Mouse (Mus musculus) cerebellum, adult 2 months (tissue): ENCODE measurements at regions not wholly inside any gene's neighbourhood (a gene's known extent, or its start where the extent isn't known, plus 50 kb on each side); places are given as distances from the start of the nearest gene placed in this dataset.
A peak's percentile ranks its signal among the peaks of the same experiment; 100 is the strongest.
"Not testable (repeated sequence)": the region's sequence is repeated elsewhere in the genome, so short reads cannot be mapped to it uniquely, and the experiment has no call there.

Experiments used
- DNase-seq, 2 experiments: peaks; one replicate each; pipeline ENCODE4 v3.0.0; 2021
- H3K27ac ChIP-seq: fragments of 200-500 bp; 2 replicates; pipeline ENCODE4 v1.5.1; 2012; ENCODE audit warnings: low read length, control low read depth, inconsistent platforms; ENCODE audit not compliant: insufficient read depth
- H3K27me3 ChIP-seq: fragments of 200-500 bp; 2 replicates; pipeline ENCODE4 v1.6.1; 2012; ENCODE audit warnings: inconsistent platforms, mild to moderate bottlenecking, low read length, moderate library complexity; ENCODE audit not compliant: control insufficient read depth, insufficient read depth
- H3K4me1 ChIP-seq: fragments of 200-500 bp; 2 replicates; pipeline ENCODE4 v1.6.1; 2011; ENCODE audit warnings: low read length; ENCODE audit not compliant: control insufficient read depth, insufficient read depth
- H3K4me3 ChIP-seq: fragments of 200-500 bp; replicated peaks from 2 replicates; pipeline ENCODE3; 2011; ENCODE audit warnings: mild to moderate bottlenecking, low read depth, low read length, control low read depth; ENCODE audit not compliant: insufficient read depth
- CTCF ChIP-seq: fragments of 200-500 bp; IDR thresholded peaks from 2 replicates; pipeline ENCODE4 v1.5.1; 2011; ENCODE audit warnings: low read depth, mild to moderate bottlenecking, control low read depth, low read length, moderate library complexity, borderline replicate concordance; ENCODE audit not compliant: insufficient read depth
- POLR2A ChIP-seq: fragments of 200-500 bp; IDR thresholded peaks from 2 replicates; pipeline ENCODE4 v1.6.1; 2011; ENCODE audit warnings: low read length, control low read depth, borderline replicate concordance; ENCODE audit not compliant: insufficient read depth
- WGBS: fragments of 180-500 bp; shearing (Covaris S2); methylation state at CpG from one replicate; pipeline ENCODE4 v1.1.7; 2018; 5-methylcytosine and 5-hydroxymethylcytosine counted together

GRCm38 (mm10) chrX:157107747-157108146, 307.4 kb downstream of the Phex start:
- H3K27me3 ChIP-seq, result no peaks in the 10 kb centered on the region
- no peak for DNase-seq
- H3K4me1 ChIP-seq, result no peaks in the 10 kb centered on the region
- H3K27ac ChIP-seq, result no peak overlapping the region
- no peak for TF ChIP-seq POLR2A
- no peak for TF ChIP-seq CTCF
- no peak overlapping the region for H3K4me3 ChIP-seq

GRCm38 (mm10) chrX:157080025-157080424, 335.1 kb downstream of the Phex start:
- Histone ChIP-seq H3K4me1 (peaks cover 8% of the 10 kb centered on the region; the same call in 1 of the 2 replicates), H3K27ac (peak overlapping the region; percentile 39; the same call in 1 of the 2 replicates), H3K4me3 (no peak overlapping the region), H3K27me3 (no peaks in the 10 kb centered on the region)
- TF ChIP-seq CTCF (no peak), POLR2A (no peak)
- peak in 1 of 2 experiments; percentile 49 for DNase-seq

GRCm38 (mm10) chrX:157079606-157080005, 335.5 kb downstream of the Phex start:
- H3K4me3 ChIP-seq, result no peak overlapping the region

DNA sequence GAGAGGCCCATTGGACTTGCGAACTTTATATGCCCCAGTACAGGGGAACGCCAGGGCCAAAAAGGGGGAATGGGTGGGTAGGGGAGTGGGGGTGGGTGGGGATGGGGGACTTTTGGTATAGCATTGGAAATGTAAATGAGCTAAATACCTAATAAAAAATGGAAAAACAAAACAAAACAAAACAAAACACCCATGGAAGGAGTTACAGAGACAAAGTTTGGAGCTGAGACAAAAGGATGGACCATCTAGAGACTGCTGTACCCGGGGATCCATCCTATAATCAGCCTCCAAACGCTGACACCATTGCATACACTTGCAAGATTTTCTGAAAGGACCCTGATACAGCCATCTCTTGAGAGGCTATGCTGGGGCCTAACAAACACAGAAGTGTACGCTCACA, 337.1 kb downstream of the Phex start:
- not testable (repeated sequence) for H3K4me3 ChIP-seq, DNase-seq, H3K27me3 ChIP-seq, H3K27ac ChIP-seq, H3K4me1 ChIP-seq
- WGBS, result 93% methylated on average over 5 of the region's 5 CpGs

More at GRCm38 (mm10) chrX:157079606-157080005, 335.5 kb downstream of the Phex start:
- DNase-seq, result peak; percentile 47 to 87
- whole genome bisulfite sequencing, result 12% methylated on average over 2 of the region's 2 CpGs
- no peak for TF ChIP-seq POLR2A
- TF ChIP-seq CTCF, result no peak
- no peak overlapping the region; the same call in 1 of the 2 replicates for H3K27ac ChIP-seq
- H3K4me1 ChIP-seq, result peaks cover 8% of the 10 kb centered on the region; the same call in 1 of the 2 replicates
- no peaks in the 10 kb centered on the region for H3K27me3 ChIP-seq

DNA sequence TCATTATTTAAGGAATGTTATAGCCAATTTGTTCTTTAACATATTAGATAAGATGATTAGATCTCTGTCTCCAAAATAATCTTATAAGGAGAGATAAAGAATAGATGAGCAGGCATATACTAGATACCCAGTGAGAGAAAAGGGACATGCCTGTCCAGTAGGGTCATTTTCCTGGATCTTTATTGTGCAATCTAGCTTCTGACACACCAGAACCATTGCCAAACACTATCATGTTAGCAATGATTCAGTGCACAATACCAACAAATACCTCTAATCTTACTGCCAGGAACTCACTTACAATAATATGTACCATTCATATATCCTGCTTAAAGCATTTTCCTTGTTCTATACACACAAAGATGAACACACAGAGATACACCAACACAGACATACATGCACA, 338.9 kb downstream of the Phex start:
- no peak for TF ChIP-seq CTCF
- TF ChIP-seq POLR2A, result no peak
- Histone ChIP-seq H3K27ac (no peak overlapping the region), H3K4me3 (no peak overlapping the region), H3K27me3 (no peaks in the 10 kb centered on the region), H3K4me1 (peaks cover 8% of the 10 kb centered on the region; the same call in 1 of the 2 replicates)
- no peak for DNase-seq

DNA sequence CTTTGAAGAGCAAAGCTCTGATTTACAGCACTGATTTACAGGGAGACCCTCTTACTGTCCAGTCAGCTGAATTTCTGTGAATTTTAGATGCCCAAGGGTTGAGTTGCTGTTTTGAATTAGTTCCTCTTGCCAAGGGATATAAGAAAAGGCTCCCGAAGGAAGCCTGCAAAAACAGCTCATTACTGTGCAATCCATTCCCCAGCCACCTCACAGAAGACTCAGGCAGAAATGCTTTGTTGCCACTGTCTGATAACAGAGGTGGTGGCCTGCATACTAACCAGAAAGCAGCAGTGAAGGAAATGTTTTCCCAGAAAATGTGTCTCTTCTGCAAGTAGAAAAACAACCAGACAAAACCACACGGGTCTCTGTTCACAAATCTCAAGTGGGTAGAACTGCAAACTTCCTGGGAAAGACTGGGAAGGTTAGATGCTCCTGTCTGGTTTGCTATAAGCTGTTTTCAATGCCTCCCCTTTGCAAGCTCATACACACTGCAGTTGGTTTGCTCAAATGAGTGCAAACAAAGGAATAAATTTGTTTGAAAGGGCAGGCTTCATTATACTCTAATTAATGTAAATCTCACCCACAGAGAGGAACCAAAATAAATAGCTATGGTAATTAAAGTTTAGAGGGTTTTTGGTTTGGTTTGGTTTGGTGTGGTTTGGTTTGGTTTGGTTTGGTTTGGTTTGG, 363.3 kb downstream of the Phex start:
- Histone ChIP-seq H3K4me1 (no peaks in the 10 kb centered on the region), H3K27me3 (no peaks in the 10 kb centered on the region), H3K27ac (no peak overlapping the region), H3K4me3 (no peak overlapping the region)
- no peak for TF ChIP-seq POLR2A
- no peak for TF ChIP-seq CTCF
- 18% methylated on average over 2 of the region's 2 CpGs for WGBS
- DNase-seq, result no peak

GRCm38 (mm10) chrX:157028913-157029312, 386.2 kb downstream of the Phex start:
- no peak for DNase-seq
- H3K27me3 ChIP-seq, result no peaks in the 10 kb centered on the region
- no peak for TF ChIP-seq CTCF
- TF ChIP-seq POLR2A, result no peak

GRCm38 (mm10) chrX:157024343-157024742, 390.8 kb downstream of the Phex start:
- no peaks in the 10 kb centered on the region for H3K4me1 ChIP-seq
- no peak for TF ChIP-seq POLR2A
- no peak for TF ChIP-seq CTCF
- no peak for DNase-seq
- no peak overlapping the region for H3K4me3 ChIP-seq
- H3K27me3 ChIP-seq, result no peaks in the 10 kb centered on the region
- H3K27ac ChIP-seq, result no peak overlapping the region

More at GRCm38 (mm10) chrX:157028913-157029312, 386.2 kb downstream of the Phex start:
- Histone ChIP-seq H3K4me1 (no peaks in the 10 kb centered on the region), H3K4me3 (no peak overlapping the region), H3K27ac (no peak overlapping the region)
